Mouse (Mus musculus) cortical plate, adult 2 months (tissue): ENCODE measurements around the gene Spata16.

Source experiments
- CTCF ChIP-seq: fragments of 200-500 bp; IDR thresholded peaks from 2 replicates; pipeline ENCODE4 v1.5.1; 2011; ENCODE audit warnings: mild to moderate bottlenecking, control low read depth, low read length; ENCODE audit not compliant: insufficient read depth; ENCODE audit errors: extremely low read depth
- POLR2A ChIP-seq: fragments of 200-500 bp; IDR thresholded peaks from 2 replicates; pipeline ENCODE4 v1.6.1; 2011; ENCODE audit warnings: mild to moderate bottlenecking, low read length, control low read depth; ENCODE audit not compliant: insufficient read depth; ENCODE audit errors: extremely low read depth

- TF ChIP-seq POLR2A (no peak), CTCF (no peak)
Measured at GRCm38 (mm10) chr3:26933079-26933478, 295.7 kb downstream of the Spata16 start.
